Mouse (Mus musculus) c-Kit-negative CD71-positive TER-119-positive erythroid progenitor cells, embryonic 14.5 days (primary cell): Measurements from ENCODE around the gene Olfr1090.

Experiments used
- DNase-seq: peaks from one replicate; pipeline ENCODE4 v3.0.0-alpha.2; 2013; ENCODE audit warnings: low read depth, low spot score

Olfr1090 gene

DNA sequence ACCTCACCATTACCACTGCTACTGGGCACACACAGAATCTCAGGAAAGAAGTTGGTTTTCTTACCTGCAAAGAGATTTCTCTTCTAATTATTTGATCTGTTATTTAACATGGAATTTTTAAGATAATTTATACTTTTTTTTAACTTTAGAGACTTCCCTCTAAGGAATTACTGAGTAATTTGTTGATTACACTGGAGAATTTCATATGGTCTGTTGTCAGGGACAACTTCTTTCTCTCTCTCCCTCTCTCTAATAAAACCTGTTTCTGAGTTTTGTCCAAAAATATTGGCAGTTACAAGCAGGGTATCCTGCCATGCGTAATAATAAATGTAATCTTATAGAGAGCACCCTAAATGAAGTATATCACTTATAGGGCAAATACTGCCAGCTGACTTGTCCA lies at the start of gene Olfr1090:
Gene Olfr1090 (minus strand): TSS at position 101 of the 400 bp plus-strand sequence.
- DNase-seq: no peak

DNA sequence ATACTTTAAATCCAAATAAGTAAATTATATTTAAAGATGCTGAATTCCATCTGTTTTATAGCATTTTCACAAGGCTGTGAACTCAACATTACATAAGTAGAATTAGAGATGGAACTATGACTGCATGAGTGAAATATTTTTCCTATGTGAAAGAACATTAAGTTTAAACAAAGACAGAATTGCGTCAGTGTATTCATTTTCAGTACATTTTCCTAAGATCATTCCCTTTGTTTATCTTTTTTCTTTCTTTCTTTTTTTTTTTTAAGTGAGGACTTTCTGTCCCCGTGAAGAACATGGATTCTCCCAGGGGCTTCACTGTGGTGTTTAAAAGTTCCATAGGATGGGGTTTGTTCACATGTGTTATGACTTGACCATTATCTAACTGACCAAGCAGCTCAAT lies 23.4 kb upstream of the Olfr1090 start, which contains the start of gene Olfr1093:
Gene Olfr1093 (plus strand): TSS at position 301 of the 400 bp plus-strand sequence.
- no peak for DNase-seq

DNA sequence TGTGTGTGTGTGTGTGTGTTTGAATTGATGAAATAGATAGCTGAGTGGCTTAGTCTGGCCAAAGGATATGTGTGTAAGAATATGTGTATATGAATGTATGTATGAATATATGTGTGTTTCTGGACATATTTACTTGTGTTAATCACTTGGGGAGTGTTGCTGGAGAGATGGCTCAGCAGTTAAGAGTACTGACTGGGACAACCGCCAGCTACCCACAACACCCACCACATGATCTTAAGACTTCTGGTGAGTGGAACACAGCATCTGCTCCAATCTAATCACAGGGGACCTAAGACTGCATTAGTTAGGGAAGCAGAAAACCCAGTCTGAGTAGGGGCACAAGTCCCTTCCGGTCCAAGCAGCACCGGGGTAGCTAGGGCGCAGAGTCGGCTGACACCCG lies 2.3 kb upstream of the Olfr1090 start:
- DNase-seq: no peak

DNA sequence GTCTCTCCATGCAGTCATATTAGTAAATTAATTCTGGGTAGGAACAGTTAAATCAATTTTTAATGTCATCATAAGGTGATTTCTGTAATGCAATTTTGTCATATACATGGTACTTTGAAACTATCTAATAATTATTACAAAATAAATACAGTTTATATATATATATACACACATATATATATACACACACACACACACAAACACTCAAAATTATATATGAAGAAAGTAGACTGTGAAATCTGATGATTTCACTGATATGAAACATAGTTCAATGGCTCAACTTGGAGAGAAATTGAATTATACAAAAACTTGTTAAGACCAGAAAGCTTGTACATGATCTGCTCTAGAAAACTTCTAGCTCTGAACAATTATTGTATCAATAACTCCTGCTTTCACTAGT lies 25.2 kb downstream of the Olfr1090 start, which contains the start of gene Olfr1089:
Gene Olfr1089 (minus strand): TSS at position 101 of the 400 bp plus-strand sequence.
- DNase-seq: no peak
